In genomic region chr1:44229044-44229443, GRCm38 (mm10) we compare ENCODE assay signal across 10 mouse cellular contexts. TPM values are rescaled to one million over a fixed set of nuclear protein-coding genes. Genes with fewer than 3 reads are reported as not detected.
DNase-seq lines count a peak whose midpoint lies in the region; ATAC-seq and TF ChIP-seq lines count a peak whose summit lies in the region.
"Had no signal": no experiment of that assay in that cellular context is flagged by ENCODE, and none has a peak within 500 bp of the region (broad histone marks: within the 10 kb centered on the region; RNA-seq: fewer than 3 reads in every experiment).

No protein-coding gene starts in this region.

- ATAC-seq in lung, embryonic 14.5 days (ENCODE audit: insufficient read depth): peak; percentile 82
- no peak for ATAC-seq in megakaryocyte-erythroid progenitor cell, adult 5-6 weeks (replicated peaks; ENCODE audit: low FRiP score, low TSS enrichment, poor library complexity, severe bottlenecking)

- peak; percentile 75 for TF ChIP-seq CTCF in lung, embryonic 14.5 days (IDR thresholded peaks at IDR 0.05; ENCODE audit: low read depth)
- no peak for TF ChIP-seq CTCF in lung, adult 2 months (IDR thresholded peaks at IDR 0.05; ENCODE audit: insufficient read depth, low read length)

- no peak overlapping the region for H3K27ac ChIP-seq in lung, embryonic 14.5 days (ENCODE audit: low read depth)

- WGBS in lung, embryonic 14.5 days: 43% methylated on average over 2 of the region's 2 CpGs
- WGBS in lung, adult 2 months: 39% methylated on average over 2 of the region's 2 CpGs

- no peak overlapping the region for H3K4me3 ChIP-seq in lung, embryonic 14.5 days (ENCODE audit: low read depth, low read length)
- no peak overlapping the region for H3K4me3 ChIP-seq in lung, adult 2 months (replicated peaks; ENCODE audit: extremely low read depth, low read depth, low read length)

- H3K9ac ChIP-seq in lung, embryonic 14.5 days: no peak overlapping the region

- no peaks in the 10 kb centered on the region for H3K4me1 ChIP-seq in lung, embryonic 14.5 days (ENCODE audit: insufficient read depth)
- H3K4me1 ChIP-seq in lung, adult 2 months (ENCODE audit: control insufficient read depth, insufficient read depth, low read length): no peaks in the 10 kb centered on the region

- no peaks in the 10 kb centered on the region for H3K27me3 ChIP-seq in lung, embryonic 14.5 days (ENCODE audit: insufficient read depth, low read length)

- H3K36me3 ChIP-seq in lung, embryonic 14.5 days (ENCODE audit: insufficient read depth): no peaks in the 10 kb centered on the region

- TF ChIP-seq POLR2A in lung, adult 2 months (IDR thresholded peaks at IDR 0.05; ENCODE audit: borderline replicate concordance, extremely low read depth, low read depth, low read length): no peak

- peak; percentile 83 for DNase-seq in lung, embryonic 14.5 days
- no peak for DNase-seq in lung, adult 2 months
- peak; percentile 12 to 62 for DNase-seq in adrenal gland, postnatal 36 days
- peak; percentile 27 to 65 for DNase-seq in frontal cortex, postnatal 36 days (ENCODE audit: low spot score in 2 of 2)
- DNase-seq in kidney, postnatal 14 days: peak; percentile 44
- DNase-seq in mesoderm, embryonic 11.5 days (ENCODE audit: low read depth, low spot score): peak; percentile 51
- no peak for DNase-seq in spleen, postnatal 4 days (ENCODE audit: low spot score in 2 of 2)

- H3K4me2 ChIP-seq in lung, embryonic 14.5 days: no peak overlapping the region

- H3K9me3 ChIP-seq in lung, embryonic 14.5 days (ENCODE audit: low read depth, low read length): no peaks in the 10 kb centered on the region

RNA-seq across cellular contexts. Expression of gene Mettl21e, which starts 10.3 kb away (rescaled TPM):
- polyA plus RNA-seq in lung, embryonic 14.5 days (2014; fragmentation: Nextera tagmentation; extraction: Ambion mirVana): 0.45 TPM in 2 replicates
- polyA plus RNA-seq in lung, adult 2 months (2012; rRNA removed): 0.34 TPM in 2 replicates
- total RNA-seq in adrenal gland, postnatal 36 days (2021): not detected
- total RNA-seq in megakaryocyte-erythroid progenitor cell, adult 5-6 weeks (2014; fragmentation: Nextera tagmentation): not detected in 2 replicates
- not detected in 2 replicates for total RNA-seq in megakaryocyte-erythroid progenitor cell, adult 5-6 weeks (2017)
- total RNA-seq: layer of hippocampus, postnatal 36 days had no signal
- polyA plus RNA-seq: spleen, adult 2 months had no signal

Comparison
In these comparisons a context has a peak if more than half of its experiments do, and no peak if none do; other contexts are left out.
1. DNase-seq: peak in lung, embryonic 14.5 days (single experiment), adrenal gland, postnatal 36 days (2 of 2), frontal cortex, postnatal 36 days (2 of 2), kidney, postnatal 14 days (single experiment) and mesoderm, embryonic 11.5 days (single experiment); none in lung, adult 2 months (single experiment) and spleen, postnatal 4 days (0 of 2).